Mouse (Mus musculus) lung, adult 2 months (tissue): ENCODE results near the gene Lctl. TPM values are rescaled to one million over a fixed set of nuclear protein-coding genes. Genes with fewer than 3 reads are reported as not detected.
"Not testable (repeated sequence)": the region's sequence is repeated elsewhere in the genome, so short reads cannot be mapped to it uniquely, and the experiment has no call there.

Experiments used
- DNase-seq: peaks from one replicate; pipeline ENCODE4 v3.0.0; 2022
- H3K4me1 ChIP-seq: fragments of 200-500 bp; 2 replicates; pipeline ENCODE4 v1.6.1; 2011; ENCODE audit warnings: low read length; ENCODE audit not compliant: control insufficient read depth, insufficient read depth
- H3K4me3 ChIP-seq: fragments of 200-500 bp; replicated peaks from 2 replicates; pipeline ENCODE3; 2011; ENCODE audit warnings: low read depth, mild to moderate bottlenecking, control low read depth, low read length; ENCODE audit errors: extremely low read depth
- CTCF ChIP-seq: fragments of 200-500 bp; IDR thresholded peaks from 2 replicates; pipeline ENCODE4 v1.5.1; 2011; ENCODE audit warnings: mild to moderate bottlenecking, low read length, control low read depth; ENCODE audit not compliant: insufficient read depth
- POLR2A ChIP-seq: fragments of 200-500 bp; IDR thresholded peaks from 2 replicates; pipeline ENCODE4 v1.6.1; 2011; ENCODE audit warnings: low read depth, mild to moderate bottlenecking, control low read depth, low read length, borderline replicate concordance; ENCODE audit errors: extremely low read depth
- WGBS: fragments of 180-500 bp; shearing (Covaris S2); methylation state at CpG from one replicate; pipeline ENCODE4 v1.1.7; 2018; 5-methylcytosine and 5-hydroxymethylcytosine counted together
- polyA plus RNA-seq: library from polyadenylated mRNA; depleted of rRNA; stranded (reverse); fragments of >200 nt; gene quantifications from 2 replicates; pipeline ENCODE4 v1.2.3, GENCODE M21; 2012

The Lctl gene
- polyA plus RNA-seq, 1 experiment: 2.9 TPM

DNA sequence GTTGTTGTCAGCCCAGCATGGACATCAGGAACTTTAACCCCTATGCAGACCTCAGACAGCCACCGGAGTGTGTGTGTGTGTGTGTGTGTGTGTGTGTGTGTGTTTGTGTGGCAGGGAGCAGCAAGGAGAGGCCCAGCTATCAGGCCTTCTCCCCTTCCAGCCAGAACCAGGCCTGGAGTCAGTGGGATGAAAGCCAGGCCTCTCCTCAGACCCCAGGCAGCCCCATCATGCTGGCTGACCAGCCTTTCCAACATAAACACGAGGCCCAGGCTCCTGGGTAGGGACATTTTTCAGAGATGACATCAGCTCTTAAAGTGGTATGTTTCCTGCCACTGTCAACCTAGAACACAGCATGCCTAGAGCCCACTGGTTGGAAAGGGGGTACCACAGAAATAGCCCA, 2.3 kb upstream of the Lctl start:
- WGBS: 28% methylated on average over 2 of the region's 2 CpGs
- no peak overlapping the region for H3K4me3 ChIP-seq
- no peak for TF ChIP-seq POLR2A
- TF ChIP-seq CTCF: no peak
- no peak for DNase-seq
- H3K4me1 ChIP-seq: no peaks in the 10 kb centered on the region

DNA sequence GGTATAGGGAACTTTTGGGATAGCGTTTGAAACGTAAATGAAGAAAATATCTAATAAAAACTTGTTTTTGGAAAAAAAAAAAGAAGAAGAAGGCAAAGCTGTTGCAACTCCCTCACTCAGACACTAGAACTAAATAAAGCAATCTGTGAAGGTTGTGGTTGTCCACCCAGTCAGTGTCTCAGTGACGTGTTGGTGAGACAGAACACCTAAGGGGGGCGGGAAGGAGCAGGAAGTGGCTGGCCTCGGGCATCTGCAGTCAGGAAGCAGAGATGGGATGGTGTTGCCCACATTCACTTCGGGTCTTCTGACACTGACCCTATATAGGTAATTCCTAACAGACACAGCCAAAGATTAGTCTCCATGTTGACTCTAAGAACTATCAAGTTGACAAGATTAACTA, 1.2 kb upstream of the Lctl start:
- TF ChIP-seq CTCF (no peak), POLR2A (no peak)
- DNase-seq: no peak
- H3K4me1 ChIP-seq: no peaks in the 10 kb centered on the region
- no peak overlapping the region for H3K4me3 ChIP-seq
- 78% methylated on average over 6 of the region's 6 CpGs for WGBS

DNA sequence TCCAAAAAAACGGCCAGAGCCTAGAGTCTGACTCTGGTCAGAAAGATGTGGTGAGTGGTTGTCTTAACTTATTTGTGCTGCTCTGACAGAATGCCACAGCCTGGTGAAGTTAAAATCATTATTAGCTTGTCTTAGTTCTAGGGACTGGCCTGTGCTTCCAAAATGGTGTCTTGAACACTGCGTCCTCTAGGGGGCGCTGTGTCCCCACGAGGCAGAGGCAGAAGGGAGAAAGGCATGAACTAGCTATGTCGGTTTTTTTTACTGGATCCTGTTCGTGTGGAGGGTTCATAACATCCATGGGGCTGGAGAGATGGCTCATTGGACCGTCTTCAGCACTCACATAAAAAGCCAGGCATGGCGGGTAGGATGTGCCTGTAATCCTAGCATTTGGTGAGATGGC, 3.0 kb downstream of the Lctl start:
- DNase-seq: peak; percentile 37
- no peak for TF ChIP-seq POLR2A
- TF ChIP-seq CTCF: peak; percentile 79
- 31% methylated on average over 8 of the region's 8 CpGs for WGBS
- H3K4me1 ChIP-seq: no peaks in the 10 kb centered on the region; the same call in 1 of the 2 replicates
- no peak overlapping the region for H3K4me3 ChIP-seq

DNA sequence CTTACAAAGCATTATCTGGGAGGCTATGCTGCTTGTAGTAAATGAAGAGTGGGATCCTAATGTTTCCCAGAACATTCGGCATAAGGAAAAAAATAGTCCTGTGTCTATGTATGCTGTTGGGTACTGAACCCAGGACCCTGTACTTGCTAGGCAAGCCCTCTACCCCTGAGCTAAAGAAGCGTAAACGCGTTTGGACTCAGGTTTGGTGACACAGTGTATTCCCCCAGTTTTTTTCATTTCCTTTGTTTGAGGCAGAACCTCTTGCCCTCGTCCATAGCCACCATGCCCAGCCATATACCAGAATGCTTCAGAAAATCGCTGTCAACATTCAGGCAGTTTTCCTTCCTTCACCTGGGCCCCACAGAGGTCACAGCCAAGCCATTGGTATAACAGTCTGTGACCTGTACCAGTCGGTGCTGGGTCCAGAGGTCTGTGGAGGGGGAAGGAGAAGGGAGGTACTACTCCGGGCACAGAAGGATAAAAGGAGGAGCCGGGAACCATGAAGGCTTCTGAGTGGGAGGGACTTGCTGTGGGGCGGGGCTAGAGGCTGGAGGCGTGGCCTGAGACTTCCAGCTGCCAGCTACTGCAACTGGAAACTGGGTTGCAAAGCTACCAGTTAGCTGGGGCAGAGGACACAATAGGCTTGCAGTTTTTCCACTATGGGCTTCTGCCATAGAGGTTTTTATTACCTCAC, 3.8 kb downstream of the Lctl start:
- no peak for DNase-seq
- Histone ChIP-seq H3K4me3 (no peak overlapping the region), H3K4me1 (no peaks in the 10 kb centered on the region; the same call in 1 of the 2 replicates)
- WGBS: 42% methylated on average over 11 of the region's 11 CpGs
- TF ChIP-seq CTCF (no peak), POLR2A (no peak)

DNA sequence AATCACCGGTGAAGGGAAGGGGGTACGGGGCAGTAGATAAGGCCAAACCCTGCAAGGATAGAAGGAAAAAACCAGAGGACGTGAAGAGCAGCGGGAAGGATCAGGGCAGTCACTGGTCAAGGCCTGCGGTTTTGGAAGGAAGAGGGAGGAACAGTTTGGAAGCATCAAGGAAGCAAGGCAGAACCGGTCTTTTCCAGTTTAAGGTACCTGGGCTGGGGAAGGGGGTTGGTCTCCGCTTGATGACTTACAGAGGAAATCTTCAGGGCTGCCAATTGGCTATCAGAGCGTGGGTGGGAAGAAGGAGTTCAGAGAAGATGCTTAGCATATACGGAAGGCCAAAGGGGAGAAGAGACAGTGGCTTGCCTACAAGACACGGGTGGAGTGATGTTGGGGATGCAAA, 5.7 kb downstream of the Lctl start:
- H3K4me1 ChIP-seq: no peaks in the 10 kb centered on the region; the same call in 1 of the 2 replicates
- H3K4me3 ChIP-seq: no peak overlapping the region
- TF ChIP-seq CTCF (no peak), POLR2A (no peak)
- DNase-seq: no peak
- whole genome bisulfite sequencing: 93% methylated on average over 10 of the region's 10 CpGs

DNA sequence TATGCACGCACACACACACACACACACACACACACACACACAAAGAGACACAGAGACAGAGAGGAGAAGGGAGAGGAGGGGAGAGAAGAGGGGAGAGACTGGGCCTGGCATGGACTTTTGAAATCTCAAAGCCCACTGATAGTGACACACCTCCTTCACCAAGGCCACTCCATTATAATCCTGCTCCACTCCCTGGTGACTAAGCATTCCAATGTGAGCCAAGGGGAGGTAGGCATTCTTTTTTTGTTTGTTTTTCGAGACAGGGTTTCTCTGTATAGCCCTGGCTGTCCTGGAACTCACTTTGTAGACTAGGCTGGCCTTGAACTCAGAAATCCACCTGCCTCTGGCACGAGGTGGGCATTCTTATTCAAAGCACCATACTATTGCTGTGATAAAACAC, 7.9 kb downstream of the Lctl start:
- not testable (repeated sequence) for H3K4me1 ChIP-seq, DNase-seq, H3K4me3 ChIP-seq
- 75% methylated on average over 3 of the region's 3 CpGs for WGBS

DNA sequence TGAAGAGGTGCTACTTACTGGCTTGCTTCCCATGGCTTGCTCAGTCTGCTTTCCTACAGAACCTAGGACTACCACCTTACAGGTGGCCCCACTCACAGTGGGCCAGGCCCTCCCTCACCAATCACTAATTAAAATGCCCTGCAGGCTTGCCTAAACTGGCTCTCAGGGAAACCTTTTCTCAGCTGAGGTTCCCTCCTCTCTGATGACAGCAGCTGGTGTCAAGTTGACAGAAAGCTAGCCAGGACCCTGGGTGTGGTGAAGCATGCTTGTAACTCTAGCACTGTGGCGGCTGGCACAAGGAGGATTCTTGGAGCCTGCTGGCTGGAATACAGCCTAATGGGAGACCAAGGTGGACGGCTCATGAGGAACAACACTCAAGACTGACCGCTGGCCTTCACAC, 8.4 kb downstream of the Lctl start:
- 46% methylated on average over 3 of the region's 3 CpGs for WGBS
- Histone ChIP-seq H3K4me3 (no peak overlapping the region), H3K4me1 (no peaks in the 10 kb centered on the region; the same call in 1 of the 2 replicates)
- DNase-seq: no peak
- TF ChIP-seq CTCF (no peak), POLR2A (no peak)

DNA sequence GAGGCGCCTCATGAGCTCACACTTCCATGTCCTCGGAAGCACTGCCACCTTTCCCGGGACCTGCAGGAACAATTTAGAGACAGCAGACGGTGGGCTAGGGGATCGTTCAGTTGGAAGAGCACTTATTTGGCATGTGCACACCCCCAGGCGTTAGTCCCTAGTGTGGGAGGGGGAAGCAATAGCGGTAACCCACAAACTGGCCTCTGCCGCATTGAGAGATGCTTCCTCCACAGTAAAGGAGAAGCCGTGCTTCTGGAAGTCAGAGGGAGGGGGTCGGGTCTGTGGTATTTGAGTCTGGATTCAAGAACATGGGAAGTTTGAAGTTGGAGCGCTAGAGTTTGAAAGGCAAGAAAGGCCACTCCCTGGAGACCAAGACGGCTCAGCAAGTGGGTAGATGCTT, 9.2 kb downstream of the Lctl start:
- Histone ChIP-seq H3K4me1 (no peaks in the 10 kb centered on the region; the same call in 1 of the 2 replicates), H3K4me3 (no peak overlapping the region)
- no peak for TF ChIP-seq POLR2A
- TF ChIP-seq CTCF: no peak
- WGBS: 33% methylated on average over 12 of the region's 12 CpGs
- no peak for DNase-seq

DNA sequence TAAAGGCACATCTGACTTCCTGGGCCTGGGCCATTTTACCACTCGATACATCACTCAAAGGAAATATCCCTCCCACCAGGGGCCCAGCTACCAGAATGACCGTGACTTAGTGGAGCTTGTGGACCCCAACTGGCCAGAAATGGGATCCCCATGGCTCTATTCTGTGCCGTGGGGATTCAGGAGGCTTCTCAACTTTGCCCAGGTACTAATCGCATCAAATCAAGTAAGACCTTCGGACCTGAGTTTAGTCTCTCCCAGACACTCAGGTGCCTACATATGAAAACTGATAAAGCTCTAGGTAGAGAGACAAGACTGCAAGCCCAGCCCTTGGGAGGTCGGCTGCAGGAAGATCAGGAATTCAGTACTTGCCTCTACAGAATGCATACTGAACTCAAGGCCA, 14.7 kb downstream of the Lctl start:
- no peak for DNase-seq
- WGBS: 80% methylated on average over 6 of the region's 6 CpGs

DNA sequence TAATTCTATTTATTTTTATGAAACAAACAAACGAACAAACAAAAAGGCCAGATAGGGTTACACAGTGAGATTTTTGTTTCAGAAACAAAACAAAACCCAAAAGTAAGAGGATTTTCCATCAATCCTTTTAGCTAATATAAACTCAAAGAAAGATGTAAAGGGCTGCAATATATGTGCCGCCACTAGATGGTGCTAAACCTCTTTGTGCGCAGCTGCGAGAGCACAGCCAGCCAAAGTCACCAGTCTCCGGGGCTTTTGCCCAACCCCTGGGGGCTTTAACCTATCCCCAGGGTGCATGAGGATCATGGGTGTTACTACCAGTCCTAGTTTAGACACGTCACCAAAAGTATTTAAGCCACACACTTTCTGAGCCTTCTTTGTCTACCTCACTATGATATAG, 21.9 kb downstream of the Lctl start:
- TF ChIP-seq CTCF: peak; percentile 62
- H3K4me1 ChIP-seq, H3K4me3 ChIP-seq: not testable (repeated sequence)
- WGBS: 3% methylated on average over 6 of the region's 6 CpGs
- DNase-seq: peak; percentile 49

More for the DNA sequence above, 14.7 kb downstream of the Lctl start:
- Histone ChIP-seq H3K4me3 (no peak overlapping the region), H3K4me1 (no peaks in the 10 kb centered on the region)
- no peak for TF ChIP-seq POLR2A
- TF ChIP-seq CTCF: no peak
